Comparison of ENCODE assay signal across 8 mouse cellular contexts in the genomic region with DNA sequence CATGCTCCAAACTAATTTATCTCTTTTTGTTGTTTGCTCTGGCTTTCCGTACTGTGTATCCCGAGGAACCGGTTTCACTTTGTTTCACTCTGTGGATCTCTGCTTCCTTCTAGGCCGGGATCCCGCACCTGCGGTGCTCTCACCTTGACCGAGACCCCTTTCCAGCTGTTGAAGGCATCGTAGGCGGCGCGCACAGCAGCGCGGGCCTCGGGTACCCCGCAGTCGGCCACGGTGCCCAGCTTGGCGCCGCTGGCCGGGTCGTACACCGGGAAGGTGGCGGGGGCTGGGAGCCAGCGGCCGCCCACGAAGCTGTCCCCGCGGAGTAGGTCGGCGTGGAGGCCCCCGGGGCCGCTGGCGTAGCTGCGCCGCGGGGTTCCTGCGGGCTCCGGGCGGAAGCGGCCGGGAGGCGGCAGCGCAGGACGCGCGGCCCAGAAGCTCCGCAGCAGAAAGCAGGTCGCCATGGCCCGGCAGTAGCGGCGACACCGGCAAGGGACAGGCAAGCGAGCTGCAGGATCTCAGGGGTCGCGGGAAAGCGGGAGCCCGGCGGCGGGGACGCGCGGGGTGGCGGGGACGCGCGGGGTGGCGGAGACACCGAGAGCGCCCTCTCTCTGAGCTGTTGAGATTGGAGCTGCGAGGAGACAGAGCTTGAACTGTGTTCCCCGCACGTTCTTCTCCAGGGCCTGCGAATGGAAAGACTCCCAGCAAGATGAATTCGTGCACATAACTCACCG. TPM values are rescaled to one million over a fixed set of nuclear protein-coding genes. Genes with fewer than 3 reads are reported as not detected.
DNase-seq lines count a peak whose midpoint lies in the region; ATAC-seq and TF ChIP-seq lines count a peak whose summit lies in the region.

Gene Aldh5a1, minus strand, starts transcription at position 554 of the 731 bp plus-strand sequence.

- WGBS in forebrain, embryonic 15.5 days, result under 1% methylated on average over 66 of the region's 75 CpGs
- WGBS in liver, postnatal 0 days (ENCODE audit: insufficient replicate concordance), result under 1% methylated on average over 63 of the region's 75 CpGs
- WGBS in neural tube, embryonic 15.5 days, result under 1% methylated on average over 75 of the region's 75 CpGs

- H3K4me2 ChIP-seq in forebrain, embryonic 15.5 days (replicated peaks), result peak within 1 kb of the TSS; percentile 62
- H3K4me2 ChIP-seq in liver, postnatal 0 days (ENCODE audit: low read depth, low read length), result peak within 1 kb of the TSS; percentile 78
- peak within 1 kb of the TSS; percentile 72 for H3K4me2 ChIP-seq in neural tube, embryonic 15.5 days

- TF ChIP-seq CTCF in E14TG2a.4 (conservative IDR thresholded peaks at IDR 0.05; ENCODE audit: low read length), result no peak
- TF ChIP-seq CTCF in liver, postnatal 0 days (IDR thresholded peaks at IDR 0.05; ENCODE audit: low read depth), result peak; percentile 48

- peaks cover 37% of the 10 kb centered on the region for H3K27me3 ChIP-seq in E14TG2a.4 (ENCODE audit: insufficient read depth, low read length)
- H3K27me3 ChIP-seq in forebrain, embryonic 15.5 days, result no peaks in the 10 kb centered on the region
- peaks cover 7% of the 10 kb centered on the region for H3K27me3 ChIP-seq in liver, postnatal 0 days (ENCODE audit: insufficient read depth, low read length)
- H3K27me3 ChIP-seq in neural tube, embryonic 15.5 days (replicated peaks), result no peaks in the 10 kb centered on the region

- DNase-seq in heart, postnatal 10 days, result peak; percentile 84 to 87
- DNase-seq in kidney, postnatal 4 days, result peak; percentile 85 to 90
- peak; percentile 70 for DNase-seq in liver, postnatal 0 days
- peak; percentile 52 for DNase-seq in thymus, postnatal 0 days (ENCODE audit: low spot score)

- no peaks in the 10 kb centered on the region for H3K9me3 ChIP-seq in E14TG2a.4 (ENCODE audit: low read length)
- H3K9me3 ChIP-seq in forebrain, embryonic 15.5 days, result no peaks in the 10 kb centered on the region
- no peaks in the 10 kb centered on the region for H3K9me3 ChIP-seq in liver, postnatal 0 days (ENCODE audit: low read length)
- no peaks in the 10 kb centered on the region for H3K9me3 ChIP-seq in neural tube, embryonic 15.5 days (replicated peaks)

- peak within 1 kb of the TSS; percentile 90 for H3K4me3 ChIP-seq in E14TG2a.4 (replicated peaks; ENCODE audit: low read length)
- H3K4me3 ChIP-seq in forebrain, embryonic 15.5 days, result peak within 1 kb of the TSS; percentile 58
- H3K4me3 ChIP-seq in liver, postnatal 0 days (ENCODE audit: low read depth, low read length), result peak within 1 kb of the TSS; percentile 67
- peak within 1 kb of the TSS; percentile 95 for H3K4me3 ChIP-seq in neural tube, embryonic 15.5 days (replicated peaks)

- intact Hi-C loops in heart, postnatal 10 days (cut with DNase I), result no loop called here

- no peak for TF ChIP-seq EP300 in liver, postnatal 0 days (IDR thresholded peaks at IDR 0.05; ENCODE audit: low read depth)

- H3K4me1 ChIP-seq in E14TG2a.4 (replicated peaks; ENCODE audit: low read depth, low read length), result peaks cover 18% of the 10 kb centered on the region
- peaks cover 18% of the 10 kb centered on the region for H3K4me1 ChIP-seq in forebrain, embryonic 15.5 days
- peaks cover 11% of the 10 kb centered on the region for H3K4me1 ChIP-seq in liver, postnatal 0 days (ENCODE audit: insufficient read depth)
- H3K4me1 ChIP-seq in neural tube, embryonic 15.5 days, result peaks cover 36% of the 10 kb centered on the region

- ATAC-seq in cerebellum, adult (ENCODE audit: insufficient number of reproducible peaks, low FRiP score, low TSS enrichment), result peak; percentile 79
- peak; percentile 87 for ATAC-seq in forebrain, embryonic 15.5 days (replicated peaks)
- peak; percentile 81 for ATAC-seq in liver, postnatal 0 days
- peak; percentile 89 for ATAC-seq in neural tube, embryonic 15.5 days (ENCODE audit: low FRiP score)

- H3K9ac ChIP-seq in forebrain, embryonic 15.5 days (replicated peaks), result peak within 1 kb of the TSS; percentile 66
- peak within 1 kb of the TSS; percentile 76 for H3K9ac ChIP-seq in liver, postnatal 0 days (replicated peaks)
- H3K9ac ChIP-seq in neural tube, embryonic 15.5 days (replicated peaks), result peak within 1 kb of the TSS; percentile 90

- no peaks in the 10 kb centered on the region for H3K36me3 ChIP-seq in E14TG2a.4 (ENCODE audit: insufficient read depth, low read length)
- H3K36me3 ChIP-seq in forebrain, embryonic 15.5 days, result no peaks in the 10 kb centered on the region
- H3K36me3 ChIP-seq in liver, postnatal 0 days (replicated peaks; ENCODE audit: insufficient read depth, low read length), result no peaks in the 10 kb centered on the region
- no peaks in the 10 kb centered on the region for H3K36me3 ChIP-seq in neural tube, embryonic 15.5 days

- peak within 1 kb of the TSS; percentile 53 for H3K27ac ChIP-seq in forebrain, embryonic 15.5 days (replicated peaks)
- H3K27ac ChIP-seq in liver, postnatal 0 days (ENCODE audit: low read depth), result peak within 1 kb of the TSS; percentile 79
- H3K27ac ChIP-seq in neural tube, embryonic 15.5 days (replicated peaks), result peak within 1 kb of the TSS; percentile 91

RNA-seq across cellular contexts. Expression of gene Aldh5a1, which starts in this region (rescaled TPM):
- 7.2 and 8.1 TPM in 2 replicates for polyA plus RNA-seq in forebrain, embryonic 15.5 days (2015; fragmentation: Nextera tagmentation; extraction: Ambion mirVana)
- total RNA-seq in heart, postnatal 10 days (2021), result 10 to 100 TPM; 16.4 to 18.9 TPM
- 3.8 and 3.9 TPM in 2 replicates for polyA plus RNA-seq in liver, postnatal 0 days (2015; fragmentation: Nextera tagmentation; extraction: Ambion mirVana)
- 13.8 and 16.3 TPM in 2 replicates for polyA plus RNA-seq in neural tube, embryonic 15.5 days (2015; fragmentation: Nextera tagmentation; extraction: Ambion mirVana)
- polyA plus RNA-seq in thymus, postnatal 0 days (2015; fragmentation: Nextera tagmentation; extraction: Ambion mirVana), result 1.2 and 1.3 TPM in 2 replicates

Comparison
In these comparisons a context has a peak if more than half of its experiments do, and no peak if none do; other contexts are left out.
1. Peak in every context shown above with its lines: DNase-seq, ATAC-seq, H3K4me3 ChIP-seq and H3K27ac ChIP-seq.